ENCODE assay signal across 30 mouse cellular contexts in the genomic region with DNA sequence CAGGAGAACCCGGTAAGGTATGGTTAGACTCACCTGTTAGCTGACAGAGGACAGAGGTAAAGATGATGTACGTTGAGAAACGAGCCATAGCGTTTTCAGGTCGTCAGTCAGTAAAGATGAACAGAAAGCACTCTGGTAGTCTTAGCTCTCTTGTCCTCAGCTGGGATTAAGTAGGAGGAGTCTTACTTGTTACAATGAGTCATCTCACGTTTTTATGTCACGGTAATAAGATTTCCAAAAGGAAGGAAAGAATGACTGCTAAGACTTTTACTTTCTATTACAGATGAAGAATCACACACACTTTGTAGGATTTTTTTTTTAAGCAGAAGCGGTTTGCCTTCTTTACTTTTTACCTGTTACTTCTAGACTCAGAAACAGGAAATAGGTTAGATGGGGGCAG. TPM values are rescaled to one million over a fixed set of nuclear protein-coding genes. Genes with fewer than 3 reads are reported as not detected.
DNase-seq lines count a peak whose midpoint lies in the region; ATAC-seq and TF ChIP-seq lines count a peak whose summit lies in the region.
"Had no signal": no experiment of that assay in that cellular context is flagged by ENCODE, and none has a peak within 500 bp of the region (broad histone marks: within the 10 kb centered on the region; RNA-seq: fewer than 3 reads in every experiment).

No protein-coding gene starts in this region.

- H3K36me3 ChIP-seq in megakaryocyte, embryonic 14.5 days (replicated peaks; ENCODE audit: low read length), result no peaks in the 10 kb centered on the region
- H3K36me3 ChIP-seq in splenic B cell, adult 2 months (ENCODE audit: control insufficient read depth, insufficient read depth, low read length, poor library complexity, severe bottlenecking), result 0 out of 2 replicates have a peak, but pooled peaks cover 1% of the 10 kb centered on the region
- H3K36me3 ChIP-seq: embryonic facial prominence, embryonic 15.5 days; hindbrain, embryonic 13.5 days; midbrain, embryonic 10.5 days had no signal

- H3K4me1 ChIP-seq in megakaryocyte, embryonic 14.5 days, result peaks cover under 1% of the 10 kb centered on the region
- H3K4me1 ChIP-seq: embryonic facial prominence, embryonic 15.5 days; hindbrain, embryonic 13.5 days; midbrain, embryonic 10.5 days had no signal

- H3K9me3 ChIP-seq in megakaryocyte, embryonic 14.5 days, result 0 out of 2 replicates have a peak, but pooled peaks cover 3% of the 10 kb centered on the region
- H3K9me3 ChIP-seq: embryonic facial prominence, embryonic 15.5 days; hindbrain, embryonic 13.5 days; midbrain, embryonic 10.5 days had no signal

- intact Hi-C loops in gastrocnemius, adult 2 months (cut with DNase I), result no loop called here

- peak overlapping the region; percentile 30 for H3K4me3 ChIP-seq in megakaryocyte, embryonic 14.5 days (replicated peaks)
- H3K4me3 ChIP-seq in gastrocnemius, adult 2 months, result no peak overlapping the region
- H3K4me3 ChIP-seq: embryonic facial prominence, embryonic 15.5 days; hindbrain, embryonic 13.5 days; midbrain, embryonic 10.5 days had no signal

- TF ChIP-seq CTCF in gastrocnemius, adult 2 months (IDR thresholded peaks at IDR 0.05), result no peak

- H3K27ac ChIP-seq in gastrocnemius, adult 2 months, result no peak overlapping the region
- H3K27ac ChIP-seq: embryonic facial prominence, embryonic 15.5 days; hindbrain, embryonic 13.5 days; midbrain, embryonic 10.5 days had no signal

- ATAC-seq in megakaryocyte, adult 5-6 weeks (ENCODE audit: poor library complexity, severe bottlenecking), result no peak
- peak; percentile 90 for ATAC-seq in activated CD4-positive, CD25-positive, alpha-beta regulatory T cell, adult 4 months
- ATAC-seq in inflammation-experienced regulatory T-cells, adult 6 months, result peak; percentile 93
- no peak for ATAC-seq in erythroid progenitor cell, adult 5-6 weeks (replicated peaks; ENCODE audit: low FRiP score, poor library complexity, severe bottlenecking)
- ATAC-seq: forebrain, embryonic 16.5 days; midbrain, embryonic 16.5 days had no signal

- DNase-seq in splenic B cell, adult 2 months (ENCODE audit: low read depth, low spot score), result peak; percentile 77
- DNase-seq in lung, postnatal 25 days (ENCODE audit: low spot score), result no peak
- no peak for DNase-seq in gastrocnemius, adult 2 months
- DNase-seq: adrenal gland, postnatal 36 days; cerebellum, adult 18-20 months; cerebellum, postnatal 36 days; gastrocnemius, postnatal 25 days; kidney, adult 8-10 months; kidney, postnatal 14 days; layer of hippocampus, postnatal 36 days; lung, postnatal 10 days; right cerebral cortex, postnatal 14 days; spleen, adult 18-20 months; thymus, adult 18-20 months; thymus, postnatal 36 days had no signal

- peaks cover 7% of the 10 kb centered on the region for H3K27me3 ChIP-seq in megakaryocyte, embryonic 14.5 days (replicated peaks)
- H3K27me3 ChIP-seq in splenic B cell, adult 2 months (ENCODE audit: control insufficient read depth, insufficient read depth, low read length, poor library complexity, severe bottlenecking), result no peaks in the 10 kb centered on the region
- H3K27me3 ChIP-seq: embryonic facial prominence, embryonic 15.5 days; hindbrain, embryonic 13.5 days had no signal

RNA-seq across cellular contexts. Expression of gene Slamf7, which starts 4.0 kb away (rescaled TPM):
- 0.31 TPM in 1 of 2 replicates, not detected in the other for polyA plus RNA-seq in megakaryocyte, embryonic 14.5 days (2012; ENCODE audit: insufficient read depth, low replicate concordance)
- 13.4 and 16.1 TPM in 2 replicates for total RNA-seq in megakaryocyte, adult 5-6 weeks (2015)
- 9.3 and 17.3 TPM in 2 replicates for total RNA-seq in megakaryocyte, adult 5-6 weeks (2017)
- polyA plus RNA-seq in activated CD4-positive, CD25-positive, alpha-beta regulatory T cell, adult 4 months (2017; shearing (Covaris generic)), result 1 to 10 TPM; 4.1 to 9.4 TPM
- polyA plus RNA-seq in inflammation-experienced regulatory T-cells, adult 6 months (2017; shearing (Covaris generic)), result 10 to 100 TPM in 2 of 3 experiments, 1 to 10 TPM in 1; 8.5 to 62.5 (median 12.3) TPM
- under 1 TPM in 1 of 2 experiments, not detected in 1; 0.18 TPM for total RNA-seq in gastrocnemius, adult 2 months (2021)
- total RNA-seq in erythroid progenitor cell, adult 5-6 weeks (2015; ENCODE audit: low replicate concordance), result 6.8 and 7.5 TPM in 2 replicates
- total RNA-seq in erythroid progenitor cell, adult 5-6 weeks (2017; ENCODE audit: low replicate concordance), result 4.7 and 16.6 TPM in 2 replicates
- total RNA-seq: gastrocnemius, postnatal 25 days; layer of hippocampus, adult 18-20 months; layer of hippocampus, postnatal 36 days had no signal
- polyA plus RNA-seq: forebrain, embryonic 16.5 days; heart, embryonic 14.5 days; hindbrain, embryonic 13.5 days; intestine, embryonic 14.5 days; limb, embryonic 11.5 days; midbrain, embryonic 10.5 days; midbrain, embryonic 16.5 days had no signal

RNA-seq across cellular contexts. Expression of gene Cd48, which starts 33.0 kb away (rescaled TPM):
- polyA plus RNA-seq in megakaryocyte, embryonic 14.5 days (2012; ENCODE audit: insufficient read depth, low replicate concordance), result 0.70 TPM in 1 of 2 replicates, not detected in the other
- 528 and 600 TPM in 2 replicates for total RNA-seq in megakaryocyte, adult 5-6 weeks (2015)
- total RNA-seq in megakaryocyte, adult 5-6 weeks (2017), result 243 and 278 TPM in 2 replicates
- polyA plus RNA-seq in activated CD4-positive, CD25-positive, alpha-beta regulatory T cell, adult 4 months (2017; shearing (Covaris generic)), result 100 to 1,000 TPM; 665 to 693 TPM
- 1,000 to 10,000 TPM in 1 of 3 experiments, 100 to 1,000 TPM in 2; 432 to 1,060 (median 516) TPM for polyA plus RNA-seq in inflammation-experienced regulatory T-cells, adult 6 months (2017; shearing (Covaris generic))
- under 1 TPM; 0.41 to 0.89 TPM for total RNA-seq in gastrocnemius, adult 2 months (2021)
- 36.5 and 53.0 TPM in 2 replicates for total RNA-seq in erythroid progenitor cell, adult 5-6 weeks (2015; ENCODE audit: low replicate concordance)
- total RNA-seq in erythroid progenitor cell, adult 5-6 weeks (2017; ENCODE audit: low replicate concordance), result 15.0 and 22.4 TPM in 2 replicates

RNA-seq across cellular contexts. Expression of gene Ly9, which starts 41.6 kb away (rescaled TPM):
- polyA plus RNA-seq in megakaryocyte, embryonic 14.5 days (2012; ENCODE audit: insufficient read depth, low replicate concordance), result 3.3 TPM in 1 of 2 replicates, not detected in the other
- 41.3 and 43.2 TPM in 2 replicates for total RNA-seq in megakaryocyte, adult 5-6 weeks (2015)
- 72.9 and 75.3 TPM in 2 replicates for total RNA-seq in megakaryocyte, adult 5-6 weeks (2017)
- polyA plus RNA-seq in activated CD4-positive, CD25-positive, alpha-beta regulatory T cell, adult 4 months (2017; shearing (Covaris generic)), result 10 to 100 TPM; 45.6 to 82.3 TPM
- polyA plus RNA-seq in inflammation-experienced regulatory T-cells, adult 6 months (2017; shearing (Covaris generic)), result 10 to 100 TPM; 58.2 to 92.2 (median 79.1) TPM
- total RNA-seq in gastrocnemius, adult 2 months (2021), result not detected
- total RNA-seq in erythroid progenitor cell, adult 5-6 weeks (2015; ENCODE audit: low replicate concordance), result 9.2 and 14.4 TPM in 2 replicates
- 6.7 and 15.0 TPM in 2 replicates for total RNA-seq in erythroid progenitor cell, adult 5-6 weeks (2017; ENCODE audit: low replicate concordance)
- total RNA-seq: layer of hippocampus, postnatal 36 days; left cerebral cortex, postnatal 10 days had no signal
- polyA plus RNA-seq: forebrain, embryonic 16.5 days; heart, embryonic 14.5 days; limb, embryonic 11.5 days; midbrain, embryonic 10.5 days had no signal

Comparison
In these comparisons a context has a peak if more than half of its experiments do, and no peak if none do; other contexts are left out.
1. ATAC-seq: peak in activated CD4-positive, CD25-positive, alpha-beta regulatory T cell, adult 4 months (single experiment) and inflammation-experienced regulatory T-cells, adult 6 months (single experiment); none in megakaryocyte, adult 5-6 weeks (single experiment) and erythroid progenitor cell, adult 5-6 weeks (single experiment).
2. RNA of gene Slamf7, which starts 4.0 kb away (total RNA-seq): 4.7 to 16.6 TPM in erythroid progenitor cell, adult 5-6 weeks and 9.3 to 17.3 TPM in megakaryocyte, adult 5-6 weeks; 0.18 TPM in gastrocnemius, adult 2 months; every median in the first group is over 4 times any median in the second.
3. RNA of gene Cd48, which starts 33.0 kb away (total RNA-seq): 243 to 600 TPM in megakaryocyte, adult 5-6 weeks and 15.0 to 53.0 TPM in erythroid progenitor cell, adult 5-6 weeks; 0.41 to 0.89 TPM in gastrocnemius, adult 2 months; every median in the first group is over 4 times any median in the second.
4. RNA of gene Ly9, which starts 41.6 kb away (total RNA-seq): 41.3 to 75.3 TPM in megakaryocyte, adult 5-6 weeks and 6.7 to 15.0 TPM in erythroid progenitor cell, adult 5-6 weeks; not detected in gastrocnemius, adult 2 months; every median in the first group is over 4 times any median in the second.